Mouse (Mus musculus) layer of hippocampus, postnatal 36 days (tissue): Measurements from ENCODE around the gene Gm28308. TPM values are rescaled to one million over a fixed set of nuclear protein-coding genes. Genes with fewer than 3 reads are reported as not detected.

ENCODE experiments used
- DNase-seq, 2 experiments: peaks; one replicate each; pipeline ENCODE4 v3.0.0; 2022
- total RNA-seq, 2 experiments: library from RNA; stranded (reverse); gene quantifications; 2 replicates each; pipeline ENCODE4 v1.2.3; 2021

Gm28308 gene
- total RNA-seq, 2 experiments from 2014 or later = not detected

- DNase-seq = no peak
Measured at GRCm38 (mm10) chr6:52231885-52232567, 18.9 kb upstream of the Gm28308 start.

- DNase-seq = no peak
Measured at GRCm38 (mm10) chr6:52230516-52231165, 17.5 kb upstream of the Gm28308 start, which contains the start of gene Hoxa9. Hoxa9 (minus strand) TSS chr6:52231089.

- DNase-seq = no peak
Measured at GRCm38 (mm10) chr6:52229558-52230416, 16.6 kb upstream of the Gm28308 start.

- DNase-seq = no peak
Measured at GRCm38 (mm10) chr6:52228475-52229465, 15.6 kb upstream of the Gm28308 start.

GRCm38 (mm10) chr6:52227470-52228222 lies 14.5 kb upstream of the Gm28308 start:
- no peak for DNase-seq

- DNase-seq = no peak
Measured at GRCm38 (mm10) chr6:52226569-52227257, 13.6 kb upstream of the Gm28308 start.

GRCm38 (mm10) chr6:52225612-52226568 lies 12.8 kb upstream of the Gm28308 start:
- DNase-seq = no peak

- no peak for DNase-seq
Measured at GRCm38 (mm10) chr6:52224895-52225611, 11.9 kb upstream of the Gm28308 start.

- no peak for DNase-seq
Measured at GRCm38 (mm10) chr6:52223939-52224760, 11.0 kb upstream of the Gm28308 start.

GRCm38 (mm10) chr6:52222729-52223128 lies 9.6 kb upstream of the Gm28308 start:
- DNase-seq = no peak

GRCm38 (mm10) chr6:52221993-52222685 lies 9.0 kb upstream of the Gm28308 start:
- no peak for DNase-seq

- DNase-seq = peak; percentile 77 to 82
Measured at GRCm38 (mm10) chr6:52221337-52221992, 8.3 kb upstream of the Gm28308 start, which contains the start of gene Hoxa7. Hoxa7 (minus strand) TSS chr6:52221854.

- DNase-seq = no peak
Measured at GRCm38 (mm10) chr6:52220865-52221310, 7.7 kb upstream of the Gm28308 start.

- DNase-seq = no peak
Measured at GRCm38 (mm10) chr6:52220003-52220864, 7.1 kb upstream of the Gm28308 start.
